ENCODE assay signal across 33 mouse cellular contexts in genomic region chr7:43512519-43512918, GRCm38 (mm10). TPM values are rescaled to one million over a fixed set of nuclear protein-coding genes. Genes with fewer than 3 reads are reported as not detected.
"Had no signal": no experiment of that assay in that cellular context is flagged by ENCODE, and none has a peak within 500 bp of the region (broad histone marks: within the 10 kb centered on the region; RNA-seq: fewer than 3 reads in every experiment).

No protein-coding gene starts in this region.

- H3K36me3 ChIP-seq: embryonic facial prominence, embryonic 10.5 days; embryonic facial prominence, embryonic 12.5 days; embryonic facial prominence, embryonic 13.5 days; embryonic facial prominence, embryonic 15.5 days; forebrain, embryonic 10.5 days; forebrain, embryonic 12.5 days; forebrain, embryonic 15.5 days had no signal

- H3K4me2 ChIP-seq: embryonic facial prominence, embryonic 12.5 days; embryonic facial prominence, embryonic 13.5 days; embryonic facial prominence, embryonic 15.5 days; forebrain, embryonic 12.5 days; forebrain, embryonic 13.5 days; forebrain, embryonic 15.5 days had no signal

- DNase-seq: cerebellum, adult 2 months; cerebellum, adult 8-10 months; cerebellum, adult 9-10 months; cerebellum, adult 9-11 months; cerebellum, postnatal 10 days; cerebellum, postnatal 14 days; cerebellum, postnatal 25 days; cerebellum, postnatal 36 days; embryo, embryonic 11 days; forebrain, postnatal 0 days; gastrocnemius, adult 2 months; gastrocnemius, postnatal 10 days; gastrocnemius, postnatal 14 days; gastrocnemius, postnatal 25 days; gastrocnemius, postnatal 36 days; heart, adult 18-20 months; heart, adult 2 months had no signal

- H3K9ac ChIP-seq: embryonic facial prominence, embryonic 12.5 days; embryonic facial prominence, embryonic 13.5 days; embryonic facial prominence, embryonic 15.5 days; forebrain, embryonic 12.5 days; forebrain, embryonic 13.5 days; forebrain, embryonic 15.5 days; forebrain, postnatal 0 days had no signal

- ATAC-seq: forebrain, embryonic 13.5 days; forebrain, embryonic 14.5 days; forebrain, embryonic 15.5 days; forebrain, embryonic 16.5 days; forebrain, postnatal 0 days had no signal

- H3K9me3 ChIP-seq: embryonic facial prominence, embryonic 10.5 days; embryonic facial prominence, embryonic 12.5 days; embryonic facial prominence, embryonic 13.5 days; embryonic facial prominence, embryonic 15.5 days; forebrain, embryonic 10.5 days; forebrain, embryonic 12.5 days; forebrain, embryonic 13.5 days; forebrain, embryonic 15.5 days had no signal

- H3K27ac ChIP-seq: embryonic facial prominence, embryonic 10.5 days; embryonic facial prominence, embryonic 12.5 days; embryonic facial prominence, embryonic 13.5 days; embryonic facial prominence, embryonic 15.5 days; forebrain, embryonic 10.5 days; forebrain, embryonic 12.5 days; forebrain, embryonic 13.5 days; forebrain, embryonic 15.5 days; gastrocnemius, adult 2 months; heart, adult 2 months had no signal

- H3K27me3 ChIP-seq: embryonic facial prominence, embryonic 12.5 days; embryonic facial prominence, embryonic 13.5 days; embryonic facial prominence, embryonic 15.5 days; forebrain, embryonic 12.5 days; forebrain, embryonic 13.5 days; forebrain, embryonic 15.5 days had no signal

- H3K4me1 ChIP-seq: embryonic facial prominence, embryonic 10.5 days; embryonic facial prominence, embryonic 12.5 days; embryonic facial prominence, embryonic 13.5 days; embryonic facial prominence, embryonic 15.5 days; forebrain, embryonic 10.5 days; forebrain, embryonic 12.5 days; forebrain, embryonic 13.5 days; forebrain, embryonic 15.5 days had no signal

- H3K4me3 ChIP-seq: embryonic facial prominence, embryonic 10.5 days; embryonic facial prominence, embryonic 12.5 days; embryonic facial prominence, embryonic 13.5 days; embryonic facial prominence, embryonic 15.5 days; erythroblast, embryonic 14.5 days; forebrain, embryonic 10.5 days; forebrain, embryonic 12.5 days; forebrain, embryonic 13.5 days; forebrain, embryonic 15.5 days; gastrocnemius, adult 2 months; heart, adult 2 months had no signal

RNA-seq across cellular contexts. Expression of gene 4931406B18Rik, which starts 6.8 kb away (rescaled TPM):
- polyA plus RNA-seq: cerebellum, adult 2 months; cortical plate, adult 2 months; embryonic facial prominence, embryonic 10.5 days; embryonic facial prominence, embryonic 11.5 days; embryonic facial prominence, embryonic 12.5 days; embryonic facial prominence, embryonic 13.5 days; embryonic facial prominence, embryonic 14.5 days; embryonic facial prominence, embryonic 15.5 days; erythroblast, embryonic 14.5 days; forebrain, embryonic 10.5 days; forebrain, embryonic 11.5 days; forebrain, embryonic 12.5 days; forebrain, embryonic 13.5 days; forebrain, embryonic 14.5 days; forebrain, embryonic 15.5 days; forebrain, embryonic 16.5 days; forebrain, postnatal 0 days; gonadal fat pad, adult 2 months; heart, adult 2 months had no signal

RNA-seq across cellular contexts. Expression of gene Iglon5, which starts 22.6 kb away (rescaled TPM):
- polyA plus RNA-seq: erythroblast, embryonic 14.5 days had no signal

RNA-seq across cellular contexts. Expression of gene Cd33, which starts 31.7 kb away (rescaled TPM):
- polyA plus RNA-seq: erythroblast, embryonic 14.5 days had no signal

RNA-seq across cellular contexts. Expression of gene Zfp658, which starts 49.5 kb away (rescaled TPM):
- polyA plus RNA-seq: erythroblast, embryonic 14.5 days had no signal
